Mouse (Mus musculus) left cerebral cortex, postnatal 14 days (tissue): ENCODE data around the gene Clba1. TPM values are rescaled to one million over a fixed set of nuclear protein-coding genes. Genes with fewer than 3 reads are reported as not detected.
"Not testable (repeated sequence)": the region's sequence is repeated elsewhere in the genome, so short reads cannot be mapped to it uniquely, and the experiment has no call there.

ENCODE experiments used
- DNase-seq, 2 experiments: peaks; one replicate each; pipeline ENCODE4 v3.0.0; 2021 to 2022; ENCODE audit warnings: low spot score in 2 of 2, mixed read lengths in 1 of 2
- intact Hi-C: fragments of 180-260 bp; cut with DNase I; formaldehyde crosslinking; loops from one replicate; pipeline ENCODE4 v1.15.1; 2025
- total RNA-seq, 2 experiments: library from RNA; stranded (reverse); gene quantifications; 2 replicates each; pipeline ENCODE4 v1.2.3; 2021

The Clba1 gene
- total RNA-seq, 2 experiments from 2014 or later = 16.7 to 17.0 TPM

- no peak for DNase-seq
- intact Hi-C loops = loop anchor here (2.0 kb wide), 1 partner anchor 19 kb away; the partner anchor contains the start of gene Cdca4
Observed at GRCm38 (mm10) chr12:112809641-112810040, 904 bp downstream of the Clba1 start.

- intact Hi-C loops = no loop called here
- DNase-seq = no peak
Observed at GRCm38 (mm10) chr12:112810092-112810885, 1.6 kb downstream of the Clba1 start.

GRCm38 (mm10) chr12:112813370-112813769 lies 4.6 kb downstream of the Clba1 start:
- intact Hi-C loops = no loop called here
- no peak for DNase-seq

- intact Hi-C loops = no loop called here
- DNase-seq = no peak
Observed at GRCm38 (mm10) chr12:112814682-112815470, 6.1 kb downstream of the Clba1 start.

GRCm38 (mm10) chr12:112816294-112816693 lies 7.6 kb downstream of the Clba1 start:
- intact Hi-C loops = no loop called here
- peak; percentile 70 to 78 for DNase-seq

- intact Hi-C loops, DNase-seq: not testable (repeated sequence)
Observed at GRCm38 (mm10) chr12:112816866-112817265, 8.1 kb downstream of the Clba1 start.

GRCm38 (mm10) chr12:112819057-112819662 lies 10.4 kb downstream of the Clba1 start:
- DNase-seq = no peak
- intact Hi-C loops = no loop called here

- intact Hi-C loops = no loop called here
- DNase-seq = no peak
Observed at GRCm38 (mm10) chr12:112820401-112820999, 11.8 kb downstream of the Clba1 start.

GRCm38 (mm10) chr12:112821216-112821615 lies 12.5 kb downstream of the Clba1 start:
- DNase-seq = no peak
- intact Hi-C loops = no loop called here

- intact Hi-C loops = no loop called here
- DNase-seq = no peak
Observed at GRCm38 (mm10) chr12:112821974-112822373, 13.2 kb downstream of the Clba1 start.

GRCm38 (mm10) chr12:112822676-112823075 lies 13.9 kb downstream of the Clba1 start:
- intact Hi-C loops = no loop called here
- DNase-seq = no peak

- no peak for DNase-seq
- intact Hi-C loops = no loop called here
Observed at GRCm38 (mm10) chr12:112823221-112823620, 14.5 kb downstream of the Clba1 start.

- intact Hi-C loops = no loop called here
- no peak for DNase-seq
Observed at GRCm38 (mm10) chr12:112825901-112826300, 17.2 kb downstream of the Clba1 start.

GRCm38 (mm10) chr12:112828501-112829243 lies 19.9 kb downstream of the Clba1 start:
- intact Hi-C loops = loop anchor here (2.0 kb wide), 1 partner anchor 20 kb away; the partner anchor contains the start of gene Clba1
- peak in 1 of 2 experiments; percentile 69 for DNase-seq

GRCm38 (mm10) chr12:112829244-112829864 lies 20.6 kb downstream of the Clba1 start, which contains the start of gene Cdca4:
Gene Cdca4, minus strand, starts transcription at chr12:112829423.
- peak; percentile 97 to 98 for DNase-seq
- intact Hi-C loops = loop anchor here (2.0 kb wide), 1 partner anchor 21 kb away; the partner anchor contains the start of gene Clba1

- intact Hi-C loops = no loop called here
- no peak for DNase-seq
Observed at GRCm38 (mm10) chr12:112830141-112830540, 21.4 kb downstream of the Clba1 start.

- intact Hi-C loops = no loop called here
- no peak for DNase-seq
Observed at GRCm38 (mm10) chr12:112830570-112830969, 21.8 kb downstream of the Clba1 start.

- DNase-seq = no peak
- intact Hi-C loops = no loop called here
Observed at GRCm38 (mm10) chr12:112832411-112832810, 23.7 kb downstream of the Clba1 start.
